Mouse (Mus musculus): ENCODE results near the gene 4933415A04Rik.

DNA sequence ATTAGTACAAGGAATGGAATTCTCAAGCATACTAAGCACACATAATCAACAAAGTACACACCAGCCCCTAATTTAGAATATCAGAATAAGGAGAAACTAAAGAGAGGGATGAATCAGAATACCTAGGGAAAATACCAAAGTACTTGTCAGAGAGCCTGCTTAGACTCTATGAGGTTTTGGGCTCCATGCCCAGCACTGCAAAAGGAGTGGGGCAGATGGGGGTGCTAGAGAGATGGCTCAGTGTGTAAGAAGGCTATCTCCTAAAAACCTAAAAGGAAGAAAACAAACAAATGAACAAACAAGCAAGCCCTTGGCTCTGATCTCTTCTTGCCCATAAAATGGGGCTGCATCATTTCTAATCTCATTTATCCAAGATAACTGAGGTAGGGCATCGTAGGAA lies 37.5 kb downstream of the 4933415A04Rik start:
- TF ChIP-seq CTCF (IDR thresholded peaks at IDR 0.05; ENCODE audit: borderline replicate concordance, control insufficient read depth, extremely low read depth, insufficient read depth, low read length, poor library complexity) (no peak), POLR2A (IDR thresholded peaks at IDR 0.05; ENCODE audit: control insufficient read depth, extremely low read depth, insufficient read depth, low read length, poor library complexity) (no peak)

Measured in thymus, adult 2 months (tissue).